Mouse (Mus musculus) embryonic fibroblast, embryonic 13.5 days (primary cell): ENCODE results near the gene Tmem115.

Experiments
- CTCF ChIP-seq: IDR thresholded peaks from 2 replicates; pipeline ENCODE4 v1.5.1; 2011; ENCODE audit warnings: mild to moderate bottlenecking, control low read depth, low read length, moderate library complexity, borderline replicate concordance; ENCODE audit not compliant: insufficient read depth
- POLR2A ChIP-seq: IDR thresholded peaks from 2 replicates; pipeline ENCODE4 v1.6.1; 2011; ENCODE audit warnings: low read depth, mild to moderate bottlenecking, control low read depth, low read length, moderate library complexity

- TF ChIP-seq CTCF (no peak), POLR2A (no peak)
Measured at GRCm38 (mm10) chr9:107522400-107522711, 11.4 kb upstream of the Tmem115 start.
